Mouse (Mus musculus) liver, embryonic 14 days (tissue): Measurements from ENCODE around the gene Olfr874. TPM values are rescaled to one million over a fixed set of nuclear protein-coding genes. Genes with fewer than 3 reads are reported as not detected.

ENCODE experiments used
- polyA plus RNA-seq: library from polyadenylated mRNA; depleted of rRNA; stranded (reverse); fragments of >200 nt; gene quantifications from 2 replicates; pipeline ENCODE4 v1.2.3, GENCODE M21; 2012; rRNA removed

Olfr874 gene
- polyA plus RNA-seq = not detected in 2 replicates

GRCm38 (mm10) chr9:37744806-37745205 lies at the start of gene Olfr874:
TSS of gene Olfr874 (plus strand) at chr9:37745106.

GRCm38 (mm10) chr9:37716150-37716549 lies 28.8 kb upstream of the Olfr874 start, which contains the start of gene Olfr160:
TSS of gene Olfr160 (minus strand) at chr9:37716250.

GRCm38 (mm10) chr9:37771759-37772158 lies 26.9 kb downstream of the Olfr874 start, which contains the start of gene Olfr875:
TSS of gene Olfr875 (plus strand) at chr9:37771857.

Other genes starting within 250 kb of the Olfr874 start
- gene Esam, start 217.0 kb upstream of the Olfr874 start, polyA plus RNA-seq = 6.6 and 7.5 TPM in 2 replicates
- gene Vsig2, start 205.9 kb upstream of the Olfr874 start, polyA plus RNA-seq = 0.52 and 0.84 TPM in 2 replicates
- gene Nrgn, start 192.2 kb upstream of the Olfr874 start, polyA plus RNA-seq = 6.7 and 8.0 TPM in 2 replicates
- 2.5 and 2.6 TPM in 2 replicates for gene Siae, start 189.4 kb upstream of the Olfr874 start, polyA plus RNA-seq
- gene Spa17, start 131.4 kb upstream of the Olfr874 start, polyA plus RNA-seq = 1.2 and 1.4 TPM in 2 replicates
- 22.3 and 25.8 TPM in 2 replicates for gene Tbrg1, start 87.8 kb upstream of the Olfr874 start, polyA plus RNA-seq
- gene Panx3, start 75.9 kb upstream of the Olfr874 start, polyA plus RNA-seq = not detected in 2 replicates
- gene Olfr160, start 28.9 kb upstream of the Olfr874 start, polyA plus RNA-seq = not detected in 2 replicates
- gene Olfr875, start 26.8 kb downstream of the Olfr874 start, polyA plus RNA-seq = not detected in 2 replicates
- gene Olfr876, start 57.9 kb downstream of the Olfr874 start, polyA plus RNA-seq = not detected in 2 replicates
- gene Olfr877, start 109.2 kb downstream of the Olfr874 start, polyA plus RNA-seq = not detected in 2 replicates
- not detected in 2 replicates for gene Olfr145, start 151.6 kb downstream of the Olfr874 start, polyA plus RNA-seq
- gene Olfr878, start 172.7 kb downstream of the Olfr874 start, polyA plus RNA-seq = not detected in 2 replicates
- gene Olfr881, start 246.7 kb downstream of the Olfr874 start, polyA plus RNA-seq = not detected in 2 replicates